Mouse (Mus musculus) CH12.LX (cell line): ENCODE data around the gene Dlec1. TPM values are rescaled to one million over a fixed set of nuclear protein-coding genes. Genes with fewer than 3 reads are reported as not detected.

Experiments used
- DNase-seq: peaks from one replicate; pipeline ENCODE4 v3.0.0-alpha.2; 2013; ENCODE audit errors: extremely low read depth
- H3K27ac ChIP-seq: 2 replicates; pipeline ENCODE4 v1.5.1; 2012; ENCODE audit warnings: low read depth, mild to moderate bottlenecking, control low read depth, moderate library complexity; ENCODE audit not compliant: insufficient read depth
- H3K27me3 ChIP-seq: replicated peaks from 2 replicates; pipeline ENCODE3; 2012; ENCODE audit warnings: inconsistent platforms
- H3K36me3 ChIP-seq, 2 experiments: replicated peaks in 1 of 2; 2 replicates each; pipeline versions ENCODE3 to v1.6.1; 2012; ENCODE audit warnings: inconsistent platforms in 1 of 2, low read length in 1 of 2, mild to moderate bottlenecking in 1 of 2, mixed read lengths in 1 of 2, moderate library complexity in 1 of 2; ENCODE audit not compliant: control insufficient read depth in 1 of 2, insufficient read depth in 1 of 2
- H3K4me1 ChIP-seq, 2 experiments: 2 replicates each; pipeline ENCODE4 v1.6.1; 2012; ENCODE audit warnings: inconsistent platforms in 1 of 2, moderate library complexity in 1 of 2; ENCODE audit not compliant: insufficient read depth in 2 of 2, control insufficient read depth in 1 of 2
- H3K4me2 ChIP-seq: 2 replicates; pipeline ENCODE4 v1.6.1; 2012; ENCODE audit warnings: low read depth, mild to moderate bottlenecking, control low read depth; ENCODE audit not compliant: poor library complexity, insufficient read depth, severe bottlenecking
- H3K4me3 ChIP-seq, 3 experiments: fragments of 150-350 bp in 1 of 3; sonication (generic) in 1 of 3; replicated peaks in 1 of 3; 2 replicates each; pipeline versions ENCODE3 to v1.5.1; 2011 to 2012; ENCODE audit warnings: low read depth in 2 of 3, low read length in 2 of 3, mild to moderate bottlenecking in 2 of 3, moderate library complexity in 2 of 3, control low read depth in 1 of 3, improper control_type of control experiment in 1 of 3, inconsistent platforms in 1 of 3, mixed read lengths in 1 of 3; ENCODE audit not compliant: poor library complexity in 1 of 3
- H3K79me2 ChIP-seq: replicated peaks from 2 replicates; pipeline ENCODE4 v1.6.1; 2012; ENCODE audit warnings: mild to moderate bottlenecking, moderate library complexity; ENCODE audit not compliant: control insufficient read depth, poor library complexity, insufficient read depth, severe bottlenecking; ENCODE audit errors: extremely low read depth
- H3K9ac ChIP-seq: 2 replicates; pipeline ENCODE4 v1.6.1; 2012; ENCODE audit warnings: low read depth, mild to moderate bottlenecking, control low read depth, moderate library complexity; ENCODE audit not compliant: insufficient read depth
- H3K9me3 ChIP-seq: replicated peaks from 2 replicates; pipeline ENCODE3; 2012; ENCODE audit warnings: low read length, inconsistent platforms, mixed read lengths
- BHLHE40 ChIP-seq: IDR thresholded peaks from 2 replicates; pipeline ENCODE4 v1.6.1; 2011; ENCODE audit warnings: mild to moderate bottlenecking, low read depth, low read length, improper control_type of control experiment
- CHD1 ChIP-seq: IDR thresholded peaks from 2 replicates; pipeline ENCODE4 v1.6.1; 2012; ENCODE audit warnings: low read depth, low read length, improper control_type of control experiment, inconsistent platforms
- CTCF ChIP-seq, 2 experiments: IDR thresholded peaks in 1 of 2; conservative IDR thresholded peaks in 1 of 2; 2 replicates each; pipeline ENCODE4 v1.5.1; 2011 to 2012; ENCODE audit warnings: low read depth in 2 of 2, low read length in 2 of 2, improper control_type of control experiment in 1 of 2, inconsistent platforms in 1 of 2, mild to moderate bottlenecking in 1 of 2, moderate library complexity in 1 of 2
- ELF1 ChIP-seq: IDR thresholded peaks from 2 replicates; pipeline ENCODE4 v1.6.1; 2014; ENCODE audit warnings: low read depth, mild to moderate bottlenecking, inconsistent platforms, low read length, improper control_type of control experiment
- IRF4 ChIP-seq: IDR thresholded peaks from 2 replicates; pipeline ENCODE4 v1.6.1; 2014; ENCODE audit warnings: low read depth, mild to moderate bottlenecking, inconsistent platforms, low read length, improper control_type of control experiment
- JUND ChIP-seq: conservative IDR thresholded peaks from 2 replicates; pipeline ENCODE4 v1.6.1; 2011; ENCODE audit warnings: low read depth, low read length, improper control_type of control experiment
- MAX ChIP-seq: IDR thresholded peaks from 2 replicates; pipeline ENCODE4 v1.6.1; 2011; ENCODE audit warnings: low read length, improper control_type of control experiment
- MYC ChIP-seq: IDR thresholded peaks from 2 replicates; pipeline ENCODE4 v1.6.1; 2011; ENCODE audit warnings: low read depth, mild to moderate bottlenecking, improper control_type of control experiment, low read length
- POLR2AphosphoS2 ChIP-seq: IDR thresholded peaks from 2 replicates; pipeline ENCODE4 v1.6.1; 2011; ENCODE audit warnings: low read depth, low read length, improper control_type of control experiment
- SIN3A ChIP-seq: IDR thresholded peaks from 2 replicates; pipeline ENCODE4 v1.6.1; 2012; ENCODE audit warnings: low read length, improper control_type of control experiment, inconsistent platforms
- SMC3 ChIP-seq: IDR thresholded peaks from 2 replicates; pipeline ENCODE4 v1.6.1; 2011; ENCODE audit warnings: low read depth, low read length, improper control_type of control experiment
- TBP ChIP-seq: conservative IDR thresholded peaks from 2 replicates; pipeline ENCODE4 v1.6.1; 2011; ENCODE audit warnings: low read depth, low read length, improper control_type of control experiment
- TCF12 ChIP-seq: IDR thresholded peaks from 2 replicates; pipeline ENCODE4 v1.6.1; 2014; ENCODE audit warnings: low read depth, mild to moderate bottlenecking, inconsistent platforms, low read length, improper control_type of control experiment
- USF1 ChIP-seq: IDR thresholded peaks from 2 replicates; pipeline ENCODE4 v1.6.1; 2014; ENCODE audit warnings: low read depth, mild to moderate bottlenecking, inconsistent platforms, low read length, improper control_type of control experiment
- ZC3H11A ChIP-seq: IDR thresholded peaks from 2 replicates; pipeline ENCODE4 v1.6.1; 2012; ENCODE audit warnings: low read depth, mild to moderate bottlenecking, inconsistent platforms, low read length, improper control_type of control experiment
- dilution Hi-C: fragments of 300-500 bp; cut with MboI; formaldehyde crosslinking; loops from 2 replicates; pipeline ENCODE4 v1.14.3; 2020; ENCODE audit warnings: low sequenced_read_pairs; ENCODE audit not compliant: extremely low pct_unique_long_range_greater_than_20kb, extremely low pct_ligation_motif_present
- in situ Hi-C: fragments of 300-500 bp; cut with MboI; formaldehyde crosslinking; loops from 3 replicates; pipeline ENCODE4 v1.14.3; 2019; ENCODE audit warnings: low sequenced_read_pairs, low pct_ligation_motif_present, low pct_unique_long_range_greater_than_20kb, mixed read lengths
- polyA plus RNA-seq: library from polyadenylated mRNA; unstranded; fragments of >175 nt; gene quantifications from 2 replicates; pipeline ENCODE4 v1.2.1, GENCODE M21; 2012; ENCODE audit warnings: low read depth; ENCODE audit not compliant: insufficient read length
- total RNA-seq, 2 experiments: library from RNA; depleted of rRNA; stranded (reverse); fragments of 300-350 nt in 1 of 2; fragments of >200 nt in 1 of 2; gene quantifications; 2 replicates each; pipeline ENCODE4 v1.2.3; 2012 to 2014

The Dlec1 gene
- total and polyA plus RNA-seq, 3 experiments, result 1.4 to 6.3 (median 5.9) TPM

- Histone ChIP-seq H3K4me2 (no peak overlapping the region), H3K27me3 (no peaks in the 10 kb centered on the region)
- TF ChIP-seq CHD1 (no peak), BHLHE40 (no peak), TBP (no peak), POLR2AphosphoS2 (no peak), ZC3H11A (no peak), SMC3 (no peak), ELF1 (no peak)
Measured at GRCm38 (mm10) chr9:119122596-119123369, 20.5 kb downstream of the Dlec1 start.

GRCm38 (mm10) chr9:119128436-119129181, 26.3 kb downstream of the Dlec1 start:
- Histone ChIP-seq H3K9ac (no peak overlapping the region), H3K27ac (no peak overlapping the region), H3K4me1 (no peaks in the 10 kb centered on the region), H3K9me3 (peaks cover 4% of the 10 kb centered on the region), H3K4me2 (no peak overlapping the region), H3K79me2 (no peaks in the 10 kb centered on the region), H3K27me3 (no peaks in the 10 kb centered on the region), H3K4me3 (no peak overlapping the region), H3K36me3 (peaks cover 42 to 82% of the 10 kb centered on the region in 2 experiments)
- dilution Hi-C loops, result no loop called here
- DNase-seq, result no peak
- in situ Hi-C loops, result no loop called here
- TF ChIP-seq TCF12 (no peak), MAX (no peak), SIN3A (no peak), JUND (no peak)

More at GRCm38 (mm10) chr9:119122596-119123369, 20.5 kb downstream of the Dlec1 start:
- no peak for DNase-seq
- Histone ChIP-seq H3K79me2 (no peaks in the 10 kb centered on the region), H3K9ac (no peak overlapping the region), H3K4me3 (no peak overlapping the region), H3K4me1 (peaks cover 5 to 25% of the 10 kb centered on the region in 2 experiments; a peak in 3 of 4 replicates), H3K9me3 (no peaks in the 10 kb centered on the region), H3K27ac (no peak overlapping the region), H3K36me3 (peaks cover 36 to 69% of the 10 kb centered on the region in 2 experiments)
- dilution Hi-C loops (no loop called here), in situ Hi-C loops (no loop called here)

- dilution Hi-C loops (no loop called here), in situ Hi-C loops (no loop called here)
- Histone ChIP-seq H3K9ac (no peak overlapping the region), H3K79me2 (no peaks in the 10 kb centered on the region), H3K27me3 (no peaks in the 10 kb centered on the region), H3K4me3 (no peak overlapping the region), H3K4me2 (no peak overlapping the region), H3K36me3 (peaks cover 32 to 74% of the 10 kb centered on the region in 2 experiments), H3K4me1 (no peaks in the 10 kb centered on the region), H3K9me3 (peaks cover 4% of the 10 kb centered on the region), H3K27ac (no peak overlapping the region)
- DNase-seq, result no peak
- TF ChIP-seq USF1 (no peak), IRF4 (no peak), CTCF (conservative IDR thresholded peaks at IDR 0.05 in 1 of 2, IDR thresholded peaks at IDR 0.05 in 1 of 2; ENCODE audit: low read depth in 2 of 2, low read length in 2 of 2) (no peak), MYC (no peak)
Measured at GRCm38 (mm10) chr9:119130692-119131091, 28.4 kb downstream of the Dlec1 start.
